Mouse (Mus musculus): ENCODE measurements around the gene Prss16.

Prss16 gene

DNA sequence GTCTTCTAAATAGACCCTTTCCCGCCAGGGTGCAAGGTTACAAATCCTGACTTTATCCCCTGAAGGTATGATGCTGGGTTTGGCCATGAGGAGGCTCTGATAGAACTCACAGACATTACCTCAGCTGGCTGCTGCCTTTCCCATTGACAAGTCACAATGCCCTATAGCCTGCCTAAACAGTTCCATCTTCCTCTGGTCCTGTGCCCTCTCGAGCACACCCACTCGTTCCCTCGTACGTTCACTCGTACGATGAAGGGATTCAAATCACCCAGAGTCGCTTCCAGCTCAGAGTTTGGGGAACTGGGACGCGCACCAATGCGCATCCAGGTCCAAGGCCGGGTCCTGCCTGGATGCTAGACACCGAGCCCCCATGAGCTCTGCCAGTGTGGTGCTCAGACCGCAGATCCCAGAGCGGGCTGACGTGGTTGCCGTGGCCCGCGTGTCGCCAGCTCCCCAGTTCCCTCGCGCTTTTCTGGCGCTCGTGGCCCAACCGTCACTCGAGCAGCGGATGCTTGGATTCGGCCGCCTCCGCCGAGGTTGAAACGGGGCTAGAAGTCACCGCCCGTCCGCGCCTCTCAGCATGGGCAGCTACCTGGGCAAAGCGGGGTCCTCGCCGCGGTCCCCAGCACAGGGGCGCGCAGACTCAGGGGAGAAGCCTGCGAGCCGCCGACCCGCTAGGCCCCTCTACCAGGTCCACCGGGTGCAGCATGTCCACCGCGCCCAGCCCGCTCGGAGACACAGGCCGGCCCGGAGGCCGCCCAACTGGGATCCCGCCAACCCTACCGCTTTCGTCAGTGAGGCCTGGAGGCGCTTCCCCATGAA, 28.4 kb downstream of the Prss16 start, which contains the start of gene Pom121l2:
TSS of gene Pom121l2 (plus strand) at position 214 of the 822 bp plus-strand sequence.
- in situ Hi-C loops (cut with MboI, MseI), result loop anchor here (5.0 kb wide), 1 partner anchor 44 kb away; no protein-coding TSS in a partner anchor

DNA sequence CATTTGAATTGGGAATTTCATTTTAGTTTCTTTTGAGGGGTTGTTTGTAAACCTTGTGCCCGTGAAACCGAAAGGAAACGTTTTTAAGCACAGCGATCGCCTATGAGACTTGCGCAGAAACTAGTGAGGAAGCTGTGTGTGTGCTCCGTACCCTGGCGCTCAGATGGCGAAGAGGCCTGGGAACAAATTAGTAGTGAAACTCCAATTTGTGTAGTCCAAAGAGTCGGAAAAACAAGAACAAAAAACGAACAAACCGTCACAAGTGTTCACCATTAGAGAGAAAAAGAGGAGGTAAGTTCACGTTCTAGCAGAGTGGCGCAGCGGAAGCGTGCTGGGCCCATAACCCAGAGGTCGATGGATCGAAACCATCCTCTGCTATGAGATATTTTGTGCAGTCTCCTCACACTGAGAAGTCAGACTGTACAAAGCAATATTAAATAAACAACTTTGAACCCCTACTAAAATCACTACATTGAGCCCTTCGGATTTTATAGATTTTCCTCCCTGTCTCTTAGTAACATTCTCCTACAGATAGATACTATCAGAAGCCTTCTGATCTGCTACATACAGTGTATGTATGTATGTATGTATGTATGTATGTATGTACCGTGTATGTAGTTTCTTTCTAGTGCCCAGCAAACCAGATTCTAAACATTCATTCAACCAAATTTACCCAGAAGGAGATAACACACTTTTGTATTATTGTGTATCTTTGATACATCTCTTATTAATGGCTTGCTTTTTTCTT, 34.6 kb downstream of the Prss16 start:
- in situ Hi-C loops (cut with MboI, MseI), result loop anchor here (5.0 kb wide), 1 partner anchor 52 kb away; no protein-coding TSS in a partner anchor

DNA sequence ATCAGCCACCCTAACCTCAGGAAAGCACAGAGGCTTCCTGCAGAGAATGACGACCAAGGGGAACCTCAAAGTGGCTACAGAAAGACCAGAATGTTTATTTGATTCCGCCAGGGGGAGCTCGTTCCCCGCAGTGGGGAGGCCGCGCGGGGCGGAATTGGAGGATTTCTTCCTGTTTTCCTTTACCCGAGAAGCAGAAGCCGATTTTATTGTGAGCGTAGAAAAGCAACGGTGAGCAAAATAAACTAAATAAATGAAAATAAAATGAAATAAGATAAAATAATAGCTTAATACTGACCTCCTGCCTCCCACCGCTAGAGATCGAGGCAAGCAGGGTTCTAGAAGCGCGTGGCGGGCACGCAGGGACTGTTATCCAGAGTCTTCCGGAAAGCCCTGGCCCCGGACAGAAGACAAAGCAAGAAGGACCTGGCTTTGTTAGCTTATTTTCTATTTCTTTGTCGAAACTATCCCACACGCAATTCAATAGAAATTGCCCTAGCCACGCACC, 35.3 kb downstream of the Prss16 start:
- in situ Hi-C loops (cut with MboI, MseI), result no loop called here

DNA sequence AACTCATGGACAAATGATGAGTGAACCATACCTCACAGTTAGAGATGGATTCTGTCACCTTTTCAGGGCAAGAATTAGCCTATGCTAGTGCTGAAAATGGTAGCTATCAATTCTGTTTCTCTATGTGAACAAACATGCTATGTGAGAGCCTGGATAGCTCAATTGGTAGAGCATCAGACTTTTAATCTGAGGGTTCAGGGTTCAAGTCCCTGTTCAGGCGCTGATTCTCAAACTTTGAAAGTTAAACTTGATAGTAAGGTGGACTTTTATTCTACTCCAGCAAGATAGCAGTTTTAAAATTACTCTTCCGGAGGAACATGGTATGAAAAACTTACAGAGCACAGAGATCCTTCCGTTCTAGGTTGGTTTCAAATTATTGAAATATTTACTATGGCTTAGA, 37.9 kb downstream of the Prss16 start:
- in situ Hi-C loops (cut with MboI, MseI), result no loop called here

DNA sequence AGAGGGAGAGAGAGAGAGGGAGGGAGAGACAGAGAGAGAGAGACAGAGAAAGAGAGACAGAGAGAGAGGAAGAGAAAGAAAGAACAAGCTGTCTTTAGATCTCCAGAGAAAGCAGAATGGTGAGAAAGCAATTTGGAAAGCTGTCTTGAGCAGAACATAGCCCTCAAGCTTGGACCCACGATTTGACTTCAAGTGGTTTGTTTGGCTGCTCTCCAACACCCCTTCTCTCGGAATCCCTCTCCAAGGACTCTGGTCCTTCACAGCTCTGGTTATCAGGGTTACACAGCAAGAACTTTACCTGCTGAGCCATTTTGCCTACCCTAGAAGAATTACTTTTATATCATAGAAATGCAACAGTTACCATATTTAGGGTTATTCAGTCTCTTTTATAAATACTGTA, 39.7 kb downstream of the Prss16 start:
- in situ Hi-C loops (cut with MboI, MseI), result no loop called here

DNA sequence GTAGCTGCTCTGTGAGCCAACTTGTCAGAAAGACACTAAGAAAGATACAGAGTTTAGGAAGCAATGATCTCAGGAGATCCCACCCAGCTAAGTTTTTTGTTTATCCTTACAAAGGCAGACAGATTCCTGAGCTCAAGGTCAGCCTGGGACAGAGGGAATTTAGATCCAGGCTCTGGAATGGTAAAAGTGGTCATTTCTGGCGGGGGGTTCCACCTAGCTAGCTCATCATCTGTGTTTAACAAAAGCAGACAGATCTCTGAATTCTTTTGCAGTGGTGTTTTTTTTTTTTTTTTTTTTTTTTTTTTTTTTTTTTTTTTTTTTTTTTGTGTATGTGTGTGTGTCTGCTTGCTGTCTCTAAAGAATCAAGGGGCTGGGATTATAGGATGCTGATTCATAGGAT, 40.3 kb downstream of the Prss16 start:
- in situ Hi-C loops (cut with MboI, MseI), result no loop called here

Measured in T-helper 2 cell (primary cell).